Mouse (Mus musculus): ENCODE measurements around the gene Scimp. TPM values are rescaled to one million over a fixed set of nuclear protein-coding genes. Genes with fewer than 3 reads are reported as not detected.

The Scimp gene
- polyA plus RNA-seq, 1 experiment from 2014 or later, result 0.37 TPM

- Histone ChIP-seq H3K4me2 (ENCODE audit: low read depth, low read length) (no peak overlapping the region), H3K27me3 (replicated peaks; ENCODE audit: control insufficient read depth, insufficient read depth, low read length) (no peaks in the 10 kb centered on the region), H3K9ac (ENCODE audit: low read depth, low read length) (no peak overlapping the region), H3K27ac (ENCODE audit: low read length) (no peak overlapping the region), H3K4me3 (ENCODE audit: low read length) (no peak overlapping the region), H3K36me3 (ENCODE audit: control insufficient read depth, insufficient read depth, low read length) (no peaks in the 10 kb centered on the region), H3K4me1 (ENCODE audit: control insufficient read depth, insufficient read depth, low read length) (no peaks in the 10 kb centered on the region), H3K9me3 (ENCODE audit: control insufficient read depth, low read length) (no peaks in the 10 kb centered on the region)
- WGBS, result 59% methylated on average over 6 of the region's 6 CpGs
- no peak for ATAC-seq
Observed at GRCm38 (mm10) chr11:70835381-70835831, 23.0 kb upstream of the Scimp start.

- Histone ChIP-seq H3K36me3 (ENCODE audit: control insufficient read depth, insufficient read depth, low read length) (no peaks in the 10 kb centered on the region), H3K4me3 (ENCODE audit: low read length) (no peak overlapping the region), H3K9ac (ENCODE audit: low read depth, low read length) (no peak overlapping the region), H3K4me2 (ENCODE audit: low read depth, low read length) (no peak overlapping the region), H3K9me3 (ENCODE audit: control insufficient read depth, low read length) (no peaks in the 10 kb centered on the region), H3K4me1 (ENCODE audit: control insufficient read depth, insufficient read depth, low read length) (no peaks in the 10 kb centered on the region), H3K27me3 (replicated peaks; ENCODE audit: control insufficient read depth, insufficient read depth, low read length) (no peaks in the 10 kb centered on the region), H3K27ac (ENCODE audit: low read length) (no peak overlapping the region)
- 82% methylated on average over 3 of the region's 3 CpGs for WGBS
- ATAC-seq, result no peak
Observed at GRCm38 (mm10) chr11:70833831-70834230, 21.4 kb upstream of the Scimp start.

GRCm38 (mm10) chr11:70833408-70833807 is 21.0 kb upstream of the Scimp start:
- Histone ChIP-seq H3K4me2 (ENCODE audit: low read depth, low read length) (no peak overlapping the region), H3K27ac (ENCODE audit: low read length) (no peak overlapping the region), H3K36me3 (ENCODE audit: control insufficient read depth, insufficient read depth, low read length) (no peaks in the 10 kb centered on the region), H3K9ac (ENCODE audit: low read depth, low read length) (no peak overlapping the region), H3K4me3 (ENCODE audit: low read length) (no peak overlapping the region), H3K27me3 (replicated peaks; ENCODE audit: control insufficient read depth, insufficient read depth, low read length) (no peaks in the 10 kb centered on the region), H3K9me3 (ENCODE audit: control insufficient read depth, low read length) (no peaks in the 10 kb centered on the region), H3K4me1 (ENCODE audit: control insufficient read depth, insufficient read depth, low read length) (no peaks in the 10 kb centered on the region)
- no peak for ATAC-seq

GRCm38 (mm10) chr11:70831201-70831600 is 18.8 kb upstream of the Scimp start:
- ATAC-seq, result no peak
- Histone ChIP-seq H3K27me3 (replicated peaks; ENCODE audit: control insufficient read depth, insufficient read depth, low read length) (no peaks in the 10 kb centered on the region), H3K4me3 (ENCODE audit: low read length) (no peak overlapping the region), H3K9me3 (ENCODE audit: control insufficient read depth, low read length) (no peaks in the 10 kb centered on the region), H3K36me3 (ENCODE audit: control insufficient read depth, insufficient read depth, low read length) (no peaks in the 10 kb centered on the region), H3K27ac (ENCODE audit: low read length) (no peak overlapping the region), H3K4me2 (ENCODE audit: low read depth, low read length) (no peak overlapping the region), H3K4me1 (ENCODE audit: control insufficient read depth, insufficient read depth, low read length) (no peaks in the 10 kb centered on the region), H3K9ac (ENCODE audit: low read depth, low read length) (no peak overlapping the region)
- 65% methylated on average over 3 of the region's 3 CpGs for WGBS

GRCm38 (mm10) chr11:70828975-70829615 is 16.7 kb upstream of the Scimp start:
- Histone ChIP-seq H3K36me3 (ENCODE audit: control insufficient read depth, insufficient read depth, low read length) (no peaks in the 10 kb centered on the region), H3K4me3 (ENCODE audit: low read length) (no peak overlapping the region), H3K4me2 (ENCODE audit: low read depth, low read length) (no peak overlapping the region), H3K27ac (ENCODE audit: low read length) (no peak overlapping the region; the same call in 1 of the 2 replicates), H3K27me3 (replicated peaks; ENCODE audit: control insufficient read depth, insufficient read depth, low read length) (no peaks in the 10 kb centered on the region), H3K9ac (ENCODE audit: low read depth, low read length) (no peak overlapping the region), H3K9me3 (ENCODE audit: control insufficient read depth, low read length) (no peaks in the 10 kb centered on the region), H3K4me1 (ENCODE audit: control insufficient read depth, insufficient read depth, low read length) (no peaks in the 10 kb centered on the region)
- 72% methylated on average over 11 of the region's 11 CpGs for WGBS
- ATAC-seq, result peak; percentile 83

- ATAC-seq, result no peak
- Histone ChIP-seq H3K27ac (ENCODE audit: low read length) (no peak overlapping the region), H3K4me1 (ENCODE audit: control insufficient read depth, insufficient read depth, low read length) (peaks cover 6% of the 10 kb centered on the region; the same call in 1 of the 2 replicates), H3K27me3 (replicated peaks; ENCODE audit: control insufficient read depth, insufficient read depth, low read length) (no peaks in the 10 kb centered on the region), H3K9ac (ENCODE audit: low read depth, low read length) (no peak overlapping the region), H3K4me2 (ENCODE audit: low read depth, low read length) (no peak overlapping the region), H3K4me3 (ENCODE audit: low read length) (no peak overlapping the region), H3K36me3 (ENCODE audit: control insufficient read depth, insufficient read depth, low read length) (no peaks in the 10 kb centered on the region), H3K9me3 (ENCODE audit: control insufficient read depth, low read length) (no peaks in the 10 kb centered on the region)
- 83% methylated on average over 2 of the region's 2 CpGs for WGBS
Observed at GRCm38 (mm10) chr11:70826207-70826606, 13.8 kb upstream of the Scimp start.

- WGBS, result 30% methylated on average over 17 of the region's 17 CpGs
- peak overlapping the region; percentile 27 for H3K4me2 ChIP-seq (ENCODE audit: low read depth, low read length)
- peak overlapping the region; percentile 2; the same call in 1 of the 2 replicates for H3K4me3 ChIP-seq (ENCODE audit: low read length)
Observed at GRCm38 (mm10) chr11:70821728-70822591, 9.6 kb upstream of the Scimp start.

GRCm38 (mm10) chr11:70820120-70820519 is 7.7 kb upstream of the Scimp start:
- H3K27ac ChIP-seq (ENCODE audit: low read length), result peak overlapping the region; percentile 86
- H3K36me3 ChIP-seq (ENCODE audit: control insufficient read depth, insufficient read depth, low read length), result no peaks in the 10 kb centered on the region
- no peaks in the 10 kb centered on the region for H3K27me3 ChIP-seq (replicated peaks; ENCODE audit: control insufficient read depth, insufficient read depth, low read length)
- peak; percentile 75 for ATAC-seq
- H3K9ac ChIP-seq (ENCODE audit: low read depth, low read length), result no peak overlapping the region
- peaks cover 6% of the 10 kb centered on the region; the same call in 1 of the 2 replicates for H3K4me1 ChIP-seq (ENCODE audit: control insufficient read depth, insufficient read depth, low read length)
- 54% methylated on average over 8 of the region's 8 CpGs for WGBS
- H3K4me3 ChIP-seq (ENCODE audit: low read length), result no peak overlapping the region
- no peak overlapping the region for H3K4me2 ChIP-seq (ENCODE audit: low read depth, low read length)
- no peaks in the 10 kb centered on the region for H3K9me3 ChIP-seq (ENCODE audit: control insufficient read depth, low read length)

More at GRCm38 (mm10) chr11:70821728-70822591, 9.6 kb upstream of the Scimp start:
- Histone ChIP-seq H3K27ac (ENCODE audit: low read length) (peak overlapping the region; percentile 88), H3K9ac (ENCODE audit: low read depth, low read length) (peak overlapping the region; percentile 49; the same call in 1 of the 2 replicates), H3K9me3 (ENCODE audit: control insufficient read depth, low read length) (no peaks in the 10 kb centered on the region), H3K4me1 (ENCODE audit: control insufficient read depth, insufficient read depth, low read length) (peaks cover 6% of the 10 kb centered on the region; the same call in 1 of the 2 replicates), H3K27me3 (replicated peaks; ENCODE audit: control insufficient read depth, insufficient read depth, low read length) (no peaks in the 10 kb centered on the region), H3K36me3 (ENCODE audit: control insufficient read depth, insufficient read depth, low read length) (no peaks in the 10 kb centered on the region)
- peak; percentile 82 for ATAC-seq

GRCm38 (mm10) chr11:70816770-70817169 is 4.4 kb upstream of the Scimp start:
- 61% methylated on average over 4 of the region's 4 CpGs for WGBS
- Histone ChIP-seq H3K4me1 (ENCODE audit: control insufficient read depth, insufficient read depth, low read length) (no peaks in the 10 kb centered on the region), H3K9me3 (ENCODE audit: control insufficient read depth, low read length) (no peaks in the 10 kb centered on the region), H3K4me3 (ENCODE audit: low read length) (no peak overlapping the region), H3K9ac (ENCODE audit: low read depth, low read length) (no peak overlapping the region), H3K36me3 (ENCODE audit: control insufficient read depth, insufficient read depth, low read length) (no peaks in the 10 kb centered on the region), H3K4me2 (ENCODE audit: low read depth, low read length) (no peak overlapping the region), H3K27ac (ENCODE audit: low read length) (no peak overlapping the region), H3K27me3 (replicated peaks; ENCODE audit: control insufficient read depth, insufficient read depth, low read length) (no peaks in the 10 kb centered on the region)
- no peak for ATAC-seq
